Mouse (Mus musculus): Measurements from ENCODE around the gene Acot2. TPM values are rescaled to one million over a fixed set of nuclear protein-coding genes. Genes with fewer than 3 reads are reported as not detected.
"Not testable (repeated sequence)": the region's sequence is repeated elsewhere in the genome, so short reads cannot be mapped to it uniquely, and the experiment has no call there.

Acot2 gene
- polyA plus RNA-seq, 2 experiments, result 6.8 to 15.6 TPM

DNA sequence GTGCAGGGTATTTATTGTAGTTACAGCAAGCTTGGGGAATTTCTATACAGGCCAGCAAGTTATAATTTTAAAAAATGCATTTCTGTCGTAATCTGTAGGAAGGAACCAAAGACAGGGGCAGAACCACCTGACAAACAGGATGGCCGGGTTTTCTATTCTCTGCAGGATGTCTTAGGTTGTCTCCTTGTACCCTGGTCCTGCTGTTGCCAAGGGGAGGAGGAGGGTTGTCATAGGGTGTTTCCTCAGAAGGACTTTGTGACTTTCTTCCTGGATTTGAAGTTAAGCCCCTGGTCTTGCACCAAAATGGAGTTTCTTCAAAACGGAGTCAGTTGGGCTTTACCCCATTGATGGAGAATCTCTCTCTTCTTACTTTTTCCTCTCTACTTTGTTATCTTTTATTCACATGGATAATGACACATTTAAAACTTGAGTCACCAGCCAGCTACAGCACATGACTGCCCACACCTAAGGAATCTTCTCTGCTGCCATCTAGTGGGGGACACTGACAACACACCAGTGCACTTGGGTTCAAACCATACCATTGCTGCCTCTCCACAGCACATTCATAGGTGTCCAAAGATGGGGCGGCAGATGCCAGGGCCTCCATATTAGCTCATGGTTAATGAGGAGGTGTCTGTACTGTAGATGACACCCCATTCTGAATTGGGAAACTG, 43.1 kb downstream of the Acot2 start:
- 74% methylated on average over 4 of the region's 4 CpGs for WGBS
- no peak overlapping the region for H3K4me2 ChIP-seq (replicated peaks; ENCODE audit: low read depth, low read length, severe bottlenecking)
- H3K4me1 ChIP-seq (ENCODE audit: control insufficient read depth, insufficient read depth, low read length), result no peaks in the 10 kb centered on the region
- H3K36me3 ChIP-seq (ENCODE audit: control insufficient read depth, insufficient read depth, low read length), result no peaks in the 10 kb centered on the region
- TF ChIP-seq POLR2A (IDR thresholded peaks at IDR 0.05; ENCODE audit: borderline replicate concordance, extremely low read depth, insufficient read depth, insufficient read length), result no peak
- no peaks in the 10 kb centered on the region for H3K27me3 ChIP-seq (ENCODE audit: control insufficient read depth, insufficient read depth, low read length)
- DNase-seq (ENCODE audit: low spot score) (peak; percentile 78), ATAC-seq (ENCODE audit: low FRiP score, low read depth) (no peak)
- H3K27ac ChIP-seq (replicated peaks; ENCODE audit: low read depth, low read length), result no peak overlapping the region
- H3K4me3 ChIP-seq (replicated peaks; ENCODE audit: low read length), result no peak overlapping the region
- H3K9ac ChIP-seq (ENCODE audit: low read depth, low read length, severe bottlenecking), result no peak overlapping the region
- H3K9me3 ChIP-seq (ENCODE audit: control insufficient read depth, low read length), result no peaks in the 10 kb centered on the region

DNA sequence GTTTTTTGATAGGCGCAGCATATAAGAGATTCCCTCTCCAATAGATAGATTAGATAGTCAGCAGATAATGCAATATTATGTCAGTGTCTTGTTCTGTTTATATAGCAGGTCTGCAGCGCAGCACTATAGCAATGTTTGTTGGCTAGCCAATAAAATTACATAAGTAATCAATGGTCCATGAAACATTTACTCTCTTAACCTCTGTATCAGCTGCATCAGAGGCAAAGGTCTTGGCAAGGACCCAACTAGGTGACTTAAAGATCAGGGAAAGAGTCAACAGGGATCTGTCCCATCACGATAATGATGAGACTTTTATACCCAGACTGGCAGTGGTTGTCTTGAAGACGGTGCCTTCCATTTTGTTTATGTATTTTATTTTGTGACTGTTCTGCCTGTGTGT, 45.2 kb downstream of the Acot2 start:
- DNase-seq (ENCODE audit: low spot score), result no peak
- H3K4me2 ChIP-seq (replicated peaks; ENCODE audit: low read depth, low read length, severe bottlenecking), result no peak overlapping the region
- ATAC-seq (ENCODE audit: low FRiP score, low read depth), result no peak
- no peaks in the 10 kb centered on the region for H3K9me3 ChIP-seq (ENCODE audit: control insufficient read depth, low read length)
- no peak for TF ChIP-seq POLR2A (IDR thresholded peaks at IDR 0.05; ENCODE audit: borderline replicate concordance, extremely low read depth, insufficient read depth, insufficient read length)
- H3K27me3 ChIP-seq (ENCODE audit: control insufficient read depth, insufficient read depth, low read length), result no peaks in the 10 kb centered on the region
- H3K9ac ChIP-seq (ENCODE audit: low read depth, low read length, severe bottlenecking), result no peak overlapping the region
- no peaks in the 10 kb centered on the region for H3K36me3 ChIP-seq (ENCODE audit: control insufficient read depth, insufficient read depth, low read length)
- H3K4me3 ChIP-seq (replicated peaks; ENCODE audit: low read length), result no peak overlapping the region
- no peaks in the 10 kb centered on the region for H3K4me1 ChIP-seq (ENCODE audit: control insufficient read depth, insufficient read depth, low read length)
- WGBS, result 89% methylated on average over 4 of the region's 4 CpGs
- H3K27ac ChIP-seq (replicated peaks; ENCODE audit: low read depth, low read length), result no peak overlapping the region

GRCm38 (mm10) chr12:84033302-84033701, 45.6 kb downstream of the Acot2 start:
- not testable (repeated sequence) for H3K27me3 ChIP-seq (ENCODE audit: control insufficient read depth, insufficient read depth, low read length); H3K4me1 ChIP-seq (ENCODE audit: control insufficient read depth, insufficient read depth, low read length)
- 72% methylated on average over 2 of the region's 2 CpGs for WGBS

DNA sequence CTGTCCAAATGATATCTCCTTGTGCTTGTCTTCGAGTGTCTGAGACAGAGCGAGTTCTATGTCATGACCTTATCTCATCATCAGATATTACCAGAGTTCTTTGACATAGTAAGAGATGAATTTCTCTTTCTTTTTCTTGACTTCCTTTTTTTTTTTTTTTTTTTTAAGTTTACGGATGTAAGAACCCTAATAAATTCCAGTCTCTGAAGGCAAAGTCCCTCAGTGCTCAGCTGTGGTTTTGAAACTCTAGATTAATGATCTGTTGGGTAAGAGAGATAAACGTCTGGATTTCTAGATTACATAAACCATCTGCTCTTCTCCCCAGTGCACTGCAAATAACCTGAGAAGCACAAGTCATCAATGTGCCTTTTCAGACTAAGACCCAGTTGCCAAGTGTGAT, 46.4 kb downstream of the Acot2 start:
- Histone ChIP-seq H3K4me3 (replicated peaks; ENCODE audit: low read length) (no peak overlapping the region), H3K4me2 (replicated peaks; ENCODE audit: low read depth, low read length, severe bottlenecking) (no peak overlapping the region), H3K9me3 (ENCODE audit: control insufficient read depth, low read length) (no peaks in the 10 kb centered on the region), H3K4me1 (ENCODE audit: control insufficient read depth, insufficient read depth, low read length) (no peaks in the 10 kb centered on the region), H3K27ac (replicated peaks; ENCODE audit: low read depth, low read length) (no peak overlapping the region), H3K9ac (ENCODE audit: low read depth, low read length, severe bottlenecking) (no peak overlapping the region), H3K36me3 (ENCODE audit: control insufficient read depth, insufficient read depth, low read length) (no peaks in the 10 kb centered on the region), H3K27me3 (ENCODE audit: control insufficient read depth, insufficient read depth, low read length) (no peaks in the 10 kb centered on the region)
- DNase-seq (ENCODE audit: low spot score) (no peak), ATAC-seq (ENCODE audit: low FRiP score, low read depth) (no peak)
- no peak for TF ChIP-seq POLR2A (IDR thresholded peaks at IDR 0.05; ENCODE audit: borderline replicate concordance, extremely low read depth, insufficient read depth, insufficient read length)
- WGBS, result 43% methylated on average over 4 of the region's 4 CpGs

More at GRCm38 (mm10) chr12:84033302-84033701, 45.6 kb downstream of the Acot2 start:
- not testable (repeated sequence) for H3K9me3 ChIP-seq (ENCODE audit: control insufficient read depth, low read length); H3K4me3 ChIP-seq (replicated peaks; ENCODE audit: low read length); H3K27ac ChIP-seq (replicated peaks; ENCODE audit: low read depth, low read length); H3K36me3 ChIP-seq (ENCODE audit: control insufficient read depth, insufficient read depth, low read length); ATAC-seq (ENCODE audit: low FRiP score, low read depth); H3K9ac ChIP-seq (ENCODE audit: low read depth, low read length, severe bottlenecking); DNase-seq (ENCODE audit: low spot score); H3K4me2 ChIP-seq (replicated peaks; ENCODE audit: low read depth, low read length, severe bottlenecking)

DNA sequence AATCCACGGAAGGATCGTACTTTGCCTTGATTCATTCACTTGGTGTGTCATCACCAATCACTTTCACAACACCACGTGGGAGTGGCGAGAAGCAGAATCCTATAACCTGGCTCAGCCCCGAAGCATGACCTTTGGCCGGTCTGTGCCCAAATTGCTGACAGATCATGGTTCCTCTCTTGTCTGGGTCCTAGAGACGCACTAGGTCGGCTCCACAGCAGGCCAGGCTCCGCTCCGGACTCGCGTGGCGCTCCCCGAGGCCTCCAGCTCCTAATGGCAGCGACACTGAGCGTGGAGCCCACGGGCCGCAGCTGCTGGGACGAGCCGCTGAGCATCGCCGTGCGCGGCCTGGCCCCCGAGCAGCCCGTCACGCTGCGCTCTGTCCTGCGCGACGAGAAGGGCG, 50.6 kb downstream of the Acot2 start, which contains the start of gene Acot4:
Gene Acot4, plus strand, starts transcription at position 139 of the 400 bp plus-strand sequence.
- DNase-seq (ENCODE audit: low spot score), result not testable (repeated sequence)

DNA sequence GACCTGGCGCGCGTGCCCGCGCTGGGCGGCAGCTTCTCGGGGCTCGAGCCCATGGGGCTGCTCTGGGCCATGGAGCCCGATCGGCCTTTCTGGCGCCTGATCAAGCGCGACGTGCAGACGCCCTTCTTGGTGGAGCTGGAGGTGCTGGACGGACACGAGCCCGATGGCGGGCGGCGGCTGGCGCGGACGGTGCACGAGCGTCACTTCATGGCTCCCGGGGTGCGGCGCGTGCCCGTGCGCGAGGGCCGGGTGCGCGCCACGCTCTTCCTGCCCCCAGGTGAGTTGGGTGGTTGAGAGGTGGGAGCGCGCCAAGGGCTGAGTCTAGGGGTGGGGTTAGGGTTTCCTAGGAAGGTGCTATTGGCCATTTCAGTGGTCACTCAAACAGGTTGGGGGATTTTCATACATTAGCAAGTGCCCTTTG, 51.0 kb downstream of the Acot2 start, which contains the start of gene Gm49366:
Gene Gm49366, plus strand, starts transcription at position 245 of the 421 bp plus-strand sequence.
- Histone ChIP-seq H3K4me2 (replicated peaks; ENCODE audit: low read depth, low read length, severe bottlenecking) (peak within 1 kb of the TSS; percentile 58), H3K9ac (ENCODE audit: low read depth, low read length, severe bottlenecking) (peak within 1 kb of the TSS; percentile 60), H3K4me3 (replicated peaks; ENCODE audit: low read length) (peak within 1 kb of the TSS; percentile 43)
- ATAC-seq (ENCODE audit: low FRiP score, low read depth); H3K27me3 ChIP-seq (ENCODE audit: control insufficient read depth, insufficient read depth, low read length); H3K27ac ChIP-seq (replicated peaks; ENCODE audit: low read depth, low read length); H3K4me1 ChIP-seq (ENCODE audit: control insufficient read depth, insufficient read depth, low read length); H3K9me3 ChIP-seq (ENCODE audit: control insufficient read depth, low read length); H3K36me3 ChIP-seq (ENCODE audit: control insufficient read depth, insufficient read depth, low read length); DNase-seq (ENCODE audit: low spot score): not testable (repeated sequence)
- 6% methylated on average over 38 of the region's 39 CpGs for WGBS

More for the DNA sequence above, 50.6 kb downstream of the Acot2 start, which contains the start of gene Acot4:
- ATAC-seq (ENCODE audit: low FRiP score, low read depth); H3K4me1 ChIP-seq (ENCODE audit: control insufficient read depth, insufficient read depth, low read length); H3K36me3 ChIP-seq (ENCODE audit: control insufficient read depth, insufficient read depth, low read length); H3K27ac ChIP-seq (replicated peaks; ENCODE audit: low read depth, low read length); H3K27me3 ChIP-seq (ENCODE audit: control insufficient read depth, insufficient read depth, low read length); H3K9me3 ChIP-seq (ENCODE audit: control insufficient read depth, low read length): not testable (repeated sequence)
- Histone ChIP-seq H3K4me2 (replicated peaks; ENCODE audit: low read depth, low read length, severe bottlenecking) (peak within 1 kb of the TSS; percentile 58), H3K4me3 (replicated peaks; ENCODE audit: low read length) (peak within 1 kb of the TSS; percentile 43), H3K9ac (ENCODE audit: low read depth, low read length, severe bottlenecking) (peak within 1 kb of the TSS; percentile 60)
- WGBS, result 11% methylated on average over 17 of the region's 32 CpGs

Measured in limb, embryonic 14.5 days (tissue).